Mouse (Mus musculus) bone marrow, adult 2 months (tissue): ENCODE measurements at regions not wholly inside any gene's neighbourhood (a gene's known extent, or its start where the extent isn't known, plus 50 kb on each side); places are given as distances from the start of the nearest gene placed in this dataset.

Experiments used
- H3K27ac ChIP-seq: fragments of 200-500 bp; 2 replicates; pipeline ENCODE4 v1.5.1; 2012; ENCODE audit warnings: low read depth, mild to moderate bottlenecking, control low read depth, inconsistent platforms, low read length; ENCODE audit not compliant: control insufficient read depth, poor library complexity, insufficient read depth
- H3K4me1 ChIP-seq: fragments of 200-500 bp; 2 replicates; pipeline ENCODE4 v1.6.1; 2011; ENCODE audit warnings: low read length; ENCODE audit not compliant: control insufficient read depth, insufficient read depth
- H3K4me3 ChIP-seq: fragments of 200-500 bp; replicated peaks from 2 replicates; pipeline ENCODE3; 2011; ENCODE audit warnings: mild to moderate bottlenecking, low read depth, low read length, control low read depth; ENCODE audit not compliant: control insufficient read depth
- CTCF ChIP-seq: fragments of 200-500 bp; IDR thresholded peaks from 2 replicates; pipeline ENCODE4 v1.5.1; 2011; ENCODE audit warnings: low read length, control low read depth; ENCODE audit not compliant: control insufficient read depth, insufficient read depth
- POLR2A ChIP-seq: fragments of 200-500 bp; IDR thresholded peaks from 2 replicates; pipeline ENCODE4 v1.6.1; 2011; ENCODE audit warnings: low read depth, mild to moderate bottlenecking, control low read depth, low read length, borderline replicate concordance; ENCODE audit not compliant: control insufficient read depth
- WGBS: fragments of 180-500 bp; shearing (Covaris S2); methylation state at CpG from one replicate; pipeline ENCODE4 v1.1.7; 2018; 5-methylcytosine and 5-hydroxymethylcytosine counted together

GRCm38 (mm10) chr4:125290761-125291160 lies 163.1 kb upstream of the Zc3h12a start:
- Histone ChIP-seq H3K27ac (no peak overlapping the region), H3K4me1 (no peaks in the 10 kb centered on the region), H3K4me3 (no peak overlapping the region)
- TF ChIP-seq CTCF (no peak), POLR2A (no peak)
- 49% methylated on average over 6 of the region's 6 CpGs for WGBS

GRCm38 (mm10) chr4:125289709-125290108 lies 162.1 kb upstream of the Zc3h12a start:
- WGBS = 19% methylated on average over 1 of the region's 1 CpGs
- TF ChIP-seq CTCF (no peak), POLR2A (no peak)
- H3K27ac ChIP-seq = no peak overlapping the region
- no peaks in the 10 kb centered on the region for H3K4me1 ChIP-seq
- no peak overlapping the region for H3K4me3 ChIP-seq

- H3K27ac ChIP-seq = no peak overlapping the region
- TF ChIP-seq CTCF (no peak), POLR2A (no peak)
- 59% methylated on average over 6 of the region's 6 CpGs for WGBS
- no peak overlapping the region for H3K4me3 ChIP-seq
- no peaks in the 10 kb centered on the region for H3K4me1 ChIP-seq
Observed at GRCm38 (mm10) chr4:125289031-125289449, 161.4 kb upstream of the Zc3h12a start.

- H3K27ac ChIP-seq = no peak overlapping the region
- no peak for TF ChIP-seq CTCF
- no peak for TF ChIP-seq POLR2A
- no peak overlapping the region for H3K4me3 ChIP-seq
- H3K4me1 ChIP-seq = no peaks in the 10 kb centered on the region
- 22% methylated on average over 8 of the region's 8 CpGs for WGBS
Observed at GRCm38 (mm10) chr4:125282974-125283319, 155.3 kb upstream of the Zc3h12a start.

GRCm38 (mm10) chr4:125282154-125282973 lies 154.7 kb upstream of the Zc3h12a start:
- Histone ChIP-seq H3K27ac (no peak overlapping the region), H3K4me1 (no peaks in the 10 kb centered on the region), H3K4me3 (no peak overlapping the region)
- TF ChIP-seq POLR2A (no peak), CTCF (no peak)
- WGBS = 16% methylated on average over 21 of the region's 21 CpGs

- no peak overlapping the region for H3K4me3 ChIP-seq
- H3K4me1 ChIP-seq = no peaks in the 10 kb centered on the region
- no peak for TF ChIP-seq CTCF
- TF ChIP-seq POLR2A = no peak
- no peak overlapping the region; the same call in 1 of the 2 replicates for H3K27ac ChIP-seq
- WGBS = 60% methylated on average over 7 of the region's 7 CpGs
Observed at GRCm38 (mm10) chr4:125279165-125279564, 151.5 kb upstream of the Zc3h12a start.

- Histone ChIP-seq H3K4me3 (no peak overlapping the region), H3K27ac (no peak overlapping the region), H3K4me1 (no peaks in the 10 kb centered on the region)
- TF ChIP-seq POLR2A = no peak
- TF ChIP-seq CTCF = no peak
- WGBS = 58% methylated on average over 6 of the region's 6 CpGs
Observed at GRCm38 (mm10) chr4:125276861-125277260, 149.2 kb upstream of the Zc3h12a start.

- 3% methylated on average over 13 of the region's 13 CpGs for WGBS
- TF ChIP-seq POLR2A (no peak), CTCF (no peak)
- H3K4me3 ChIP-seq = no peak overlapping the region
- H3K4me1 ChIP-seq = no peaks in the 10 kb centered on the region
- no peak overlapping the region for H3K27ac ChIP-seq
Observed at GRCm38 (mm10) chr4:125275259-125275658, 147.6 kb upstream of the Zc3h12a start.

GRCm38 (mm10) chr4:125270951-125271350 lies 143.3 kb upstream of the Zc3h12a start:
- no peaks in the 10 kb centered on the region for H3K4me1 ChIP-seq
- TF ChIP-seq CTCF (no peak), POLR2A (no peak)
- WGBS = 81% methylated on average over 14 of the region's 14 CpGs

More at GRCm38 (mm10) chr4:125270951-125271350, 143.3 kb upstream of the Zc3h12a start:
- Histone ChIP-seq H3K4me3 (no peak overlapping the region), H3K27ac (no peak overlapping the region)
